Mouse (Mus musculus): Measurements from ENCODE around the gene Hyls1.

Gene Hyls1

GRCm38 (mm10) chr9:35543099-35543860 is 26.9 kb downstream of the Hyls1 start:
- no peak for DNase-seq (ENCODE audit: low read depth, low spot score)

- no peak for DNase-seq (ENCODE audit: low read depth, low spot score)
Measured at GRCm38 (mm10) chr9:35541941-35542340, 28.3 kb downstream of the Hyls1 start.

GRCm38 (mm10) chr9:35541488-35541887 is 28.7 kb downstream of the Hyls1 start:
- peak; percentile 36 for DNase-seq (ENCODE audit: low read depth, low spot score)

- no peak for DNase-seq (ENCODE audit: low read depth, low spot score)
Measured at GRCm38 (mm10) chr9:35541024-35541423, 29.2 kb downstream of the Hyls1 start.

GRCm38 (mm10) chr9:35539001-35539750 is 31.0 kb downstream of the Hyls1 start:
- DNase-seq (ENCODE audit: low read depth, low spot score) = no peak

- no peak for DNase-seq (ENCODE audit: low read depth, low spot score)
Measured at GRCm38 (mm10) chr9:35535876-35536275, 34.3 kb downstream of the Hyls1 start.

GRCm38 (mm10) chr9:35535110-35535509 is 35.1 kb downstream of the Hyls1 start:
- DNase-seq (ENCODE audit: low read depth, low spot score) = peak; percentile 26

GRCm38 (mm10) chr9:35533266-35533665 is 36.9 kb downstream of the Hyls1 start:
- DNase-seq (ENCODE audit: low read depth, low spot score) = no peak

- DNase-seq (ENCODE audit: low read depth, low spot score) = no peak
Measured at GRCm38 (mm10) chr9:35529796-35530195, 40.4 kb downstream of the Hyls1 start.

GRCm38 (mm10) chr9:35529141-35529540 is 41.1 kb downstream of the Hyls1 start:
- no peak for DNase-seq (ENCODE audit: low read depth, low spot score)

GRCm38 (mm10) chr9:35523941-35524411 is 46.2 kb downstream of the Hyls1 start:
- DNase-seq (ENCODE audit: low read depth, low spot score) = peak; percentile 39

- DNase-seq (ENCODE audit: low read depth, low spot score) = peak; percentile 56
Measured at GRCm38 (mm10) chr9:35523541-35523940, 46.7 kb downstream of the Hyls1 start.

- DNase-seq (ENCODE audit: low read depth, low spot score) = no peak
Measured at GRCm38 (mm10) chr9:35522821-35523515, 47.2 kb downstream of the Hyls1 start.

GRCm38 (mm10) chr9:35522241-35522640 is 48.0 kb downstream of the Hyls1 start:
- DNase-seq (ENCODE audit: low read depth, low spot score) = no peak

GRCm38 (mm10) chr9:35520631-35521348 is 49.4 kb downstream of the Hyls1 start:
- no peak for DNase-seq (ENCODE audit: low read depth, low spot score)

- no peak for DNase-seq (ENCODE audit: low read depth, low spot score)
Measured at GRCm38 (mm10) chr9:35518169-35518568, 52.0 kb downstream of the Hyls1 start, which contains the start of gene Gm1113. Gm1113 (minus strand) TSS chr9:35518269.

GRCm38 (mm10) chr9:35516711-35517110 is 53.5 kb downstream of the Hyls1 start:
- no peak for DNase-seq (ENCODE audit: low read depth, low spot score)

- no peak for DNase-seq (ENCODE audit: low read depth, low spot score)
Measured at GRCm38 (mm10) chr9:35516182-35516581, 54.0 kb downstream of the Hyls1 start.

GRCm38 (mm10) chr9:35513900-35514299 is 56.3 kb downstream of the Hyls1 start:
- no peak for DNase-seq (ENCODE audit: low read depth, low spot score)
